Mouse (Mus musculus) adrenal gland, adult 10 weeks (tissue): ENCODE results near the gene Ganc. TPM values are rescaled to one million over a fixed set of nuclear protein-coding genes. Genes with fewer than 3 reads are reported as not detected.

Experiments used
- polyA plus RNA-seq: library from polyadenylated mRNA; stranded (reverse); fragments of 350-450 nt; fragmentation: Illumina TruSeq; extraction: RNeasy Lipid Tissue Mini Kit (QIAGEN cat#74804); gene quantifications from one replicate; pipeline ENCODE4 v1.2.3, GENCODE M21; 2014; ENCODE audit warnings: low read depth, low replicate concordance

Gene Ganc
- polyA plus RNA-seq: 33.9 TPM

DNA sequence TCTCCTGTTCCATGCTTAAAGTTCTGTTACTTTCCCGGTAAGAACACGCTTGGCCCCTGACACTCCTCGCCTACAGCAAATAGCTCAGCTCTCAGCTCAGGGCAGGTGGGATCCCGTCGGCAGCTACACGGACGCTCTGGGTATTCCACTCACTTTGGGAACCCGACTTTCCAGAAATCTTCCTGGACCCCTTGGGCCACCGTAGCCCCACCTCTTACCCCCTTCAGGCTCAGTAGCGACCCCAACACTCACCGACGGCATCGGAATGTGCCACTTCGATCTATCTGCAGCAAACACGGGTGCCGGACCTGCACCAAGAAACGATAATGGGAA, at the start of gene Ganc:
Ganc (plus strand) TSS at position 244 of the 333 bp plus-strand sequence.

DNA sequence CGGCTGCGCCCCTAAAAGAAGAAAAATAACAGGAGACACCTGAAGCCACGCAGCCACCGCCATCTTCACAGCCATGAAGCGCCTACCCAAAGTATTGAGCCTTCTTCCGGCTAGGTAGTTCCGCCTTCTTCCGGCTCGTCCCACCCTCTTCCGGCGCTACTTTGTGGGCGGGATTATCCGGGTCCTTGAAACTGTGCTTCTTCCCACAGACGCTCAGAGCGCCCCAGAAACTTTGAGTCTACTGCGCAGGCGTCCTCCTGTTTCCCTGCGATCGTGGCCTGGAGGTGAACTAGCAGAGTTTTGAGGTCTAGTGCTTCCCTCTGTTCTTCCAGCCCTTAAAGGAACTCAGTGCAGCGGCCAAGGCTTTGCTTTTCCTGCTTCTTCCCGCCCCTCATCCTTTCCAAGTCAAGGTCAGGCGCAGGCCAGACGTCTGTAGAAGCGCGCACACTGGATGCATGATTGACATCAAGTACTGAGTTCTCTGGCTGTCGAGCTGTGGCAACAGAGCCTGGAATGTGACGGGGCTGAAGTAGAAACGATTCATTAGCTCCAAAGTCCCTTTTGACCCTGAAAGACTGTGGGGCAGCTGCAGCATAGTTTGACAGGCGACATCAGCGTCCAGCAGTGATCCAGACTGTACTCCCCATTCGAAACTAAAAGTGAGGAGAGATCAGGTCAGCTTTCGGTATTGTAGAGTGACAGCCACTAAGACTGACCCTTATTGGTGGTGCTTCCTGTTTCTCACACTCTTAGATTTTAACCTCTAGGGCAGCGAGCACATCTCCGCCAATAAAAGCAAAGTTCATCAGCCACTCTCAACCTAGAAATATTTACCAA, 508 bp downstream of the Ganc start, which contains the start of gene Tmem87a:
Tmem87a (minus strand) TSS at position 128 of the 837 bp plus-strand sequence.

DNA sequence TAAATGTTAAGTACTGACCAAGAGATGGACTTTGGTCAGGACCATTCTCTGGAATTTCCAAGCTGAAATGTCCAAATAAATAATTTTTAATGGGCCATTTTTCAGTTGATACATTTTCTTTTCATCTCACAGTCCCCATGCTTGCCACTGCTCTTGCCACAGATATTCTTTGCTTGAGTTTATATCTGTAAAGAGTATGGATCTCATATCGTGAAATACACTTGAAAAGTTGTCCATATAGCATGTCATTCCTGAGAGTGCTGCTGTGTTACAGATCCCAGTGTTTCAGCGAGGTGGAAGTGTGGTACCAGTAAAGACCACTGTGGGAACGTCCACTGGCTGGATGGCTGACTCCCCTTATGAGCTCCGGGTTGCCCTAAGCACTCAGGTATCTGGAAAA, 52.0 kb downstream of the Ganc start, which contains the start of gene Capn3:
Capn3 (plus strand) TSS at position 301 of the 400 bp plus-strand sequence.

Other genes starting within 250 kb of the Ganc start
- gene Ehd4, start 249.3 kb upstream of the Ganc start, polyA plus RNA-seq: 34.1 TPM
- gene Pla2g4e, start 158.6 kb upstream of the Ganc start, polyA plus RNA-seq: not detected
- gene Pla2g4d, start 114.7 kb upstream of the Ganc start, polyA plus RNA-seq: not detected
- not detected for gene Pla2g4f, start 89.7 kb upstream of the Ganc start, polyA plus RNA-seq
- gene Vps39, start 50.8 kb upstream of the Ganc start, polyA plus RNA-seq: 42.2 TPM
- gene Tmem87a, start 217 bp downstream of the Ganc start, polyA plus RNA-seq: 112 TPM
- 0.52 TPM for gene Capn3, start 52.1 kb downstream of the Ganc start, polyA plus RNA-seq
- 96.3 TPM for gene Zfp106, start 159.9 kb downstream of the Ganc start, polyA plus RNA-seq
- 162 TPM for gene Snap23, start 163.8 kb downstream of the Ganc start, polyA plus RNA-seq
- 65.0 TPM for gene Haus2, start 205.5 kb downstream of the Ganc start, polyA plus RNA-seq
- 59.8 TPM for gene Lrrc57, start 205.6 kb downstream of the Ganc start, polyA plus RNA-seq
- 13.9 TPM for gene Stard9, start 225.2 kb downstream of the Ganc start, polyA plus RNA-seq